Mouse (Mus musculus): ENCODE measurements around the gene Tusc2. TPM values are rescaled to one million over a fixed set of nuclear protein-coding genes. Genes with fewer than 3 reads are reported as not detected.

Tusc2 gene
- total and polyA plus RNA-seq, 3 experiments = 36.2 to 48.9 TPM; not detected in 1

- DNase-seq (ENCODE audit: low read depth, low spot score) = no peak
- peak within 1 kb of the TSS; percentile 54 to 76 for H3K4me3 ChIP-seq (ENCODE audit: control insufficient read depth in 1 of 2, insufficient read depth in 1 of 2, low read depth in 2 of 2, low read length in 2 of 2)
- no peaks in the 10 kb centered on the region for H3K27me3 ChIP-seq (ENCODE audit: control insufficient read depth in 1 of 2, insufficient read depth in 2 of 2, low read length in 2 of 2)
- peaks cover 0 to 30% of the 10 kb centered on the region in 2 experiments; a peak in 2 of 4 replicates for H3K36me3 ChIP-seq (ENCODE audit: control insufficient read depth in 1 of 2, insufficient read depth in 2 of 2, low read length in 2 of 2)
- TF ChIP-seq E2F4 (IDR thresholded peaks at IDR 0.05; ENCODE audit: borderline replicate concordance, low read depth, low read length) = no peak
- TF ChIP-seq EP300 (IDR thresholded peaks at IDR 0.05; ENCODE audit: low read depth in 1 of 2, low read length in 2 of 2) = no peak
- TF ChIP-seq MYC (IDR thresholded peaks at IDR 0.05; ENCODE audit: low read depth, low read length) = no peak
- TF ChIP-seq NRF1 (IDR thresholded peaks at IDR 0.05; ENCODE audit: insufficient read depth, low read depth, low read length, poor library complexity, severe bottlenecking) = no peak
- no peak for TF ChIP-seq ZKSCAN1 (IDR thresholded peaks at IDR 0.05; ENCODE audit: low read depth, low read length)
- H3K79me2 ChIP-seq (ENCODE audit: control insufficient read depth, insufficient read depth, low read length, poor library complexity) = peaks cover 23% of the 10 kb centered on the region
- peaks cover 9 to 49% of the 10 kb centered on the region in 2 experiments for H3K4me1 ChIP-seq (ENCODE audit: control insufficient read depth in 1 of 2, insufficient read depth in 2 of 2, low read length in 2 of 2)
- H3K27ac ChIP-seq (ENCODE audit: control insufficient read depth, low read depth, low read length) = peak within 1 kb of the TSS; percentile 82
- H3K9me3 ChIP-seq (replicated peaks; ENCODE audit: insufficient read depth, low read length) = no peaks in the 10 kb centered on the region
- H3K9ac ChIP-seq (ENCODE audit: control insufficient read depth, low read depth, low read length, poor library complexity, severe bottlenecking) = peak within 1 kb of the TSS; percentile 77
These were observed 4.8 kb downstream of the Tusc2 start, which contains the start of gene Hyal2 for GRCm38 (mm10) chr9:107567702-107568319. Gene Hyal2, plus strand, starts transcription at chr9:107567945.

- TF ChIP-seq HCFC1 (IDR thresholded peaks at IDR 0.05; ENCODE audit: low read depth, low read length) (peak; percentile 83), MAZ (IDR thresholded peaks at IDR 0.05; ENCODE audit: low read depth, low read length) (peak; percentile 50; the same call in 1 of the 2 replicates), POLR2A (IDR thresholded peaks at IDR 0.05; ENCODE audit: control insufficient read depth in 1 of 2, insufficient read depth in 1 of 2, low read depth in 1 of 2, low read length in 2 of 2, poor library complexity in 1 of 2) (peak; percentile 45 to 52; a peak in 1 of 4 replicates), ETS1 (IDR thresholded peaks at IDR 0.05; ENCODE audit: low read depth, low read length) (0 out of 2 replicates have a peak, but pooled peaks have one; percentile 9), NRF1 (IDR thresholded peaks at IDR 0.05; ENCODE audit: insufficient read depth, low read depth, low read length, poor library complexity, severe bottlenecking) (no peak), MYB (IDR thresholded peaks at IDR 0.05; ENCODE audit: low read depth, low read length) (no peak), CHD1 (IDR thresholded peaks at IDR 0.05; ENCODE audit: low read depth, low read length) (peak; percentile 99), POLR2AphosphoS2 (IDR thresholded peaks at IDR 0.05; ENCODE audit: low read length) (0 out of 2 replicates have a peak, but pooled peaks have one; percentile 28), TBP (IDR thresholded peaks at IDR 0.05; ENCODE audit: low read depth, low read length) (0 out of 2 replicates have a peak, but pooled peaks have one; percentile 24), MEF2A (IDR thresholded peaks at IDR 0.05; ENCODE audit: extremely low read depth, insufficient replicate concordance, low read depth, low read length, poor library complexity, severe bottlenecking) (no peak), NELFE (IDR thresholded peaks at IDR 0.05; ENCODE audit: low read depth, low read length) (peak; percentile 50; the same call in 1 of the 2 replicates), SIN3A (IDR thresholded peaks at IDR 0.05; ENCODE audit: low read length) (peak; percentile 99), TCF12 (IDR thresholded peaks at IDR 0.05; ENCODE audit: low read depth, low read length) (0 out of 2 replicates have a peak, but pooled peaks have one; percentile 3)
- peak overlapping the region; percentile 77 for H3K9ac ChIP-seq (ENCODE audit: control insufficient read depth, low read depth, low read length, poor library complexity, severe bottlenecking)
- no peaks in the 10 kb centered on the region for H3K27me3 ChIP-seq (ENCODE audit: control insufficient read depth in 1 of 2, insufficient read depth in 2 of 2, low read length in 2 of 2)
- H3K79me2 ChIP-seq (ENCODE audit: control insufficient read depth, insufficient read depth, low read length, poor library complexity) = peaks cover 18% of the 10 kb centered on the region
- peaks cover 0 to 32% of the 10 kb centered on the region in 2 experiments; a peak in 2 of 4 replicates for H3K36me3 ChIP-seq (ENCODE audit: control insufficient read depth in 1 of 2, insufficient read depth in 2 of 2, low read length in 2 of 2)
- peak overlapping the region; percentile 82 for H3K27ac ChIP-seq (ENCODE audit: control insufficient read depth, low read depth, low read length)
- peak; percentile 93 for DNase-seq (ENCODE audit: low read depth, low spot score)
- no peaks in the 10 kb centered on the region for H3K9me3 ChIP-seq (replicated peaks; ENCODE audit: insufficient read depth, low read length)
- peaks cover 9 to 50% of the 10 kb centered on the region in 2 experiments for H3K4me1 ChIP-seq (ENCODE audit: control insufficient read depth in 1 of 2, insufficient read depth in 2 of 2, low read length in 2 of 2)
- H3K4me3 ChIP-seq (ENCODE audit: control insufficient read depth in 1 of 2, insufficient read depth in 1 of 2, low read depth in 2 of 2, low read length in 2 of 2) = peak overlapping the region; percentile 72 to 76
These were observed 5.5 kb downstream of the Tusc2 start for GRCm38 (mm10) chr9:107568331-107569261.

All from MEL (cell line).